8 mouse cellular contexts compared by ENCODE assay signal in the genomic region with DNA sequence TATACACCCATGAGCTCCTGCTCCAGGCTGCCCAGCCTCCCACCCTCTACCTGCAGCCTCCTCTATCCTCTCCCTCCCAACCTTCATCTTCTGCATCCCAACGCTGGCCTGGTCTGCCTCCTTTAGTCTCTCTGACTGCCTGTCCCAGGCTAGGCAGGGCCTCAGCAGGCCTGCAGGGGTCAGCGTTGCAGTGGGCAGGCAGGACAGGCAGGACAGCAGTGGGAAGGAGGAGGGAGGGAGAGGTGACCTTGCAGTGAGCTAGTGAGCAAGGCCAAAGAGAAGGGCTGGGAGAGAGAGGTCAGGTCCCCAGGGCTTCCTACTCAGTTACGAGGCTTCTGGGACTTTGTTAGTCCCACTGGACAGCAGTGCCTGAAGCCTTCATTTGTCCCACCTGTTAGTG. TPM values are rescaled to one million over a fixed set of nuclear protein-coding genes. Genes with fewer than 3 reads are reported as not detected.
DNase-seq lines count a peak whose midpoint lies in the region; ATAC-seq lines count a peak whose summit lies in the region.

No protein-coding gene starts in this region.

- H3K4me3 ChIP-seq in forebrain, embryonic 11.5 days (ENCODE audit: low read depth, low read length) = no peak overlapping the region
- no peak overlapping the region for H3K4me3 ChIP-seq in forebrain, embryonic 14.5 days (ENCODE audit: low read depth, low read length)
- no peak overlapping the region for H3K4me3 ChIP-seq in neural tube, embryonic 11.5 days (ENCODE audit: low read depth, low read length)

- 17% methylated on average over 3 of the region's 3 CpGs for WGBS in forebrain, embryonic 11.5 days
- 28% methylated on average over 3 of the region's 3 CpGs for WGBS in forebrain, embryonic 14.5 days
- 9% methylated on average over 3 of the region's 3 CpGs for WGBS in neural tube, embryonic 11.5 days

- H3K9me3 ChIP-seq in forebrain, embryonic 11.5 days (ENCODE audit: control insufficient read depth, low read length) = no peaks in the 10 kb centered on the region
- H3K9me3 ChIP-seq in forebrain, embryonic 14.5 days (replicated peaks; ENCODE audit: control insufficient read depth, low read length) = no peaks in the 10 kb centered on the region
- no peaks in the 10 kb centered on the region for H3K9me3 ChIP-seq in neural tube, embryonic 11.5 days (ENCODE audit: control insufficient read depth, low read length)

- no peak overlapping the region for H3K27ac ChIP-seq in forebrain, embryonic 11.5 days (ENCODE audit: low read depth, low read length)
- no peak overlapping the region for H3K27ac ChIP-seq in forebrain, embryonic 14.5 days (ENCODE audit: low read depth, low read length)
- no peak overlapping the region for H3K27ac ChIP-seq in neural tube, embryonic 11.5 days (ENCODE audit: low read depth, low read length)

- peak; percentile 61 for DNase-seq in forebrain, embryonic 11.5 days (ENCODE audit: low spot score)
- DNase-seq in forebrain, embryonic 14.5 days (ENCODE audit: low spot score) = no peak
- peak; percentile 47 for DNase-seq in neural tube, embryonic 11.5 days (ENCODE audit: low spot score)
- no peak for DNase-seq in neural tube, embryonic 10.5 days (ENCODE audit: extremely low spot score, low spot score)
- peak; percentile 36 to 56 for DNase-seq in kidney, adult 8-10 months
- peak; percentile 55 for DNase-seq in testis, postnatal 14 days (ENCODE audit: low spot score)
- no peak for DNase-seq in frontal cortex, postnatal 36 days (ENCODE audit: low spot score in 2 of 2)
- DNase-seq in spleen, adult 12 weeks (ENCODE audit: low spot score) = no peak

- H3K9ac ChIP-seq in forebrain, embryonic 11.5 days (ENCODE audit: low read length) = no peak overlapping the region
- H3K9ac ChIP-seq in forebrain, embryonic 14.5 days (ENCODE audit: low read length) = no peak overlapping the region
- H3K9ac ChIP-seq in neural tube, embryonic 11.5 days (ENCODE audit: low read length) = no peak overlapping the region

- no peaks in the 10 kb centered on the region for H3K36me3 ChIP-seq in forebrain, embryonic 11.5 days (ENCODE audit: control insufficient read depth, insufficient read depth, low read length)
- no peaks in the 10 kb centered on the region for H3K36me3 ChIP-seq in forebrain, embryonic 14.5 days (ENCODE audit: control insufficient read depth, insufficient read depth, low read length)
- H3K36me3 ChIP-seq in neural tube, embryonic 11.5 days (ENCODE audit: control insufficient read depth, insufficient read depth, low read length) = no peaks in the 10 kb centered on the region

- H3K4me1 ChIP-seq in forebrain, embryonic 11.5 days (replicated peaks; ENCODE audit: control insufficient read depth, insufficient read depth, low read length) = peaks cover 7% of the 10 kb centered on the region; the same call in 1 of the 2 replicates
- peaks cover 22% of the 10 kb centered on the region for H3K4me1 ChIP-seq in forebrain, embryonic 14.5 days (ENCODE audit: control insufficient read depth, insufficient read depth, low read length)
- peaks cover 6% of the 10 kb centered on the region for H3K4me1 ChIP-seq in neural tube, embryonic 11.5 days (ENCODE audit: control insufficient read depth, insufficient read depth, low read length)

- peaks cover 9% of the 10 kb centered on the region for H3K27me3 ChIP-seq in forebrain, embryonic 11.5 days (ENCODE audit: control insufficient read depth, insufficient read depth, low read length)
- H3K27me3 ChIP-seq in forebrain, embryonic 14.5 days (replicated peaks; ENCODE audit: control insufficient read depth, insufficient read depth, low read length) = no peaks in the 10 kb centered on the region; the same call in 1 of the 2 replicates
- peaks cover 19% of the 10 kb centered on the region for H3K27me3 ChIP-seq in neural tube, embryonic 11.5 days (ENCODE audit: control insufficient read depth, insufficient read depth, low read length)

- ATAC-seq in forebrain, embryonic 11.5 days (replicated peaks; ENCODE audit: low FRiP score) = no peak
- ATAC-seq in forebrain, embryonic 14.5 days = no peak
- ATAC-seq in neural tube, embryonic 11.5 days (ENCODE audit: insufficient read depth, low FRiP score, low TSS enrichment) = no peak

- no peak overlapping the region for H3K4me2 ChIP-seq in forebrain, embryonic 11.5 days (ENCODE audit: low read depth, low read length, severe bottlenecking)
- no peak overlapping the region for H3K4me2 ChIP-seq in forebrain, embryonic 14.5 days (ENCODE audit: low read length)
- H3K4me2 ChIP-seq in neural tube, embryonic 11.5 days (ENCODE audit: low read depth) = no peak overlapping the region

RNA-seq across cellular contexts. Expression of gene Syt7, which starts 3.1 kb away (rescaled TPM):
- polyA plus RNA-seq in forebrain, embryonic 11.5 days (2014; fragmentation: Nextera tagmentation; extraction: Ambion mirVana) = 3.2 and 7.7 TPM in 2 replicates
- polyA plus RNA-seq in forebrain, embryonic 14.5 days (2014; fragmentation: Nextera tagmentation; extraction: Ambion mirVana) = 5.8 and 6.1 TPM in 2 replicates
- 3.7 and 4.7 TPM in 2 replicates for polyA plus RNA-seq in neural tube, embryonic 11.5 days (2014; fragmentation: Nextera tagmentation; extraction: Ambion mirVana)

Comparison
In these comparisons a context has a peak if more than half of its experiments do, and no peak if none do; other contexts are left out.
1. DNase-seq: peak in forebrain, embryonic 11.5 days (single experiment), neural tube, embryonic 11.5 days (single experiment), kidney, adult 8-10 months (2 of 2) and testis, postnatal 14 days (single experiment); none in forebrain, embryonic 14.5 days (single experiment), neural tube, embryonic 10.5 days (single experiment), frontal cortex, postnatal 36 days (0 of 2) and spleen, adult 12 weeks (single experiment).